Mouse (Mus musculus): Measurements from ENCODE around the gene Rpl21. TPM values are rescaled to one million over a fixed set of nuclear protein-coding genes. Genes with fewer than 3 reads are reported as not detected.
A peak's percentile ranks its signal among the peaks of the same experiment; 100 is the strongest.
"Not testable (repeated sequence)": the region's sequence is repeated elsewhere in the genome, so short reads cannot be mapped to it uniquely, and the experiment has no call there.

The Rpl21 gene
- total RNA-seq, 2 experiments from 2014 or later, result 178 to 190 TPM

DNA sequence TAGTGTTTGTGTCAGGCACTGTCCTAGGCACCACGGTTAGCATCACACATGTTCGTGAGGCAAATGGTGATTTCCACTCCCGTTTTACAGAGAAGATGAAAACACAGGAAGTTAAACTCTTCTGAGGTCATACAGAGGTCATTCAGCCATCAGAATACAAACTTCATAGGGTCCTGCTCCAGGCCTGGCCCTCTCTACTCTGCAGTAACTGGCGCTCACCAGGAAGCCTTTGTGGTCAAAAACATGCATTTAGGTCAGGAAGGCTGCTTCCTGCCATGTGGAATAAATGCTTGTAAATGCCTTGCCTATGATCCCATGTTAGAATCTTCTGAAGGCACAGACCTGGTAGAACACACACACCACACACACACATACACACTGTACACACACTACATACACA is 32.8 kb downstream of the Rpl21 start:
- no peak for DNase-seq (ENCODE audit: low spot score in 2 of 2)

DNA sequence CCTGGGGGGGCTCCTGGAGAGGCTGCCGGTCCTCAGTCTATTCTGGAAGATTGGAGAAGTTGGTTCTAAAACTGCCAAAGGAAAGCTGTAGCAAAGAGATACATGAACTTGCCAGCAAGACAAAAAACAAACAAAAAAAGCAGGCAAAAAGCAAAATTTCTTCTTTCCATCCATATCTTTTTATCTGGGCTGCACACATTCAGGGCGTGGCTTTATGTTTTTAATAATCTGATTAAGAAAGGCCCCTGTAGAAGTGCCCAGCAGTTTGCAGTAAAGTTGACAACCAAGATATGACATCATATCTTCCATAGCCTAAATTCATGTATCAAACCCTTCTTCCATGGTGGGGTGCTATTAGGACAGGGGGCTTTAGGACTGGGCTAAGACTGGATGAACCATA is 33.6 kb downstream of the Rpl21 start:
- no peak for DNase-seq (ENCODE audit: low spot score in 2 of 2)

DNA sequence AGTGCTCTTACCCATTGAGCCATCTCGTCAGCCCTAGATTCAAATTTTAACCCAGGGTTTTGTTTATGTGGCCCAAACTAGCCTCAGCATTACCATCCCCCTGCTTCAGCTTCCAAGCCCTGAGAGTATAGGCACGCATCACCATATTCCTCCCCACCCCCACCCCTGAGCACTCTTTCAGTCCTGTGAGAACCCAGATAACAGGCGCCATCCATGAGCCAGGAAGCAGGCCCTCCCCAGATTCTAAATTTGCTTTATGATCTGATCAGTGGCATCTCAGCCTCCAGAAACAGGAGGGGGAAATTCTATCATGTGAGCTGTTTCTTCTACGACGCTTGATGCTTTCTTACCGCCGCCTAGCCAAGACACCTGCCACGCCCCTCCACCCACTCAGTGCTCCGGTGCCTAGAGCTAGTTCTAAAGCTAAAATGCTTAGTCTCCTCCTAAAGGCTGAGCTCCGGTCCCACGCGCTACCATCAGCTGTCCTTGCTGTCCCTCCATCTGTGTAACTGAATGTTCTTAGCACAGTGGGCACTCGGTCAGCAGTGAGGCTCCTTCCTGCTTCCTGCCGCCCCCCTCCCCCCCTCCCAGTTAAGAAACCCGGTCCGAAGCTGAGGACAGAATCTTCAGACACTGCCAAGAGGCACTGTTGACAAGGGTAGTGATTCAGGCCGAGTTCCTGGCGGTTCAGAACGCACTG is 34.7 kb downstream of the Rpl21 start:
- peak; percentile 84 to 90 for DNase-seq (ENCODE audit: low spot score in 2 of 2)

DNA sequence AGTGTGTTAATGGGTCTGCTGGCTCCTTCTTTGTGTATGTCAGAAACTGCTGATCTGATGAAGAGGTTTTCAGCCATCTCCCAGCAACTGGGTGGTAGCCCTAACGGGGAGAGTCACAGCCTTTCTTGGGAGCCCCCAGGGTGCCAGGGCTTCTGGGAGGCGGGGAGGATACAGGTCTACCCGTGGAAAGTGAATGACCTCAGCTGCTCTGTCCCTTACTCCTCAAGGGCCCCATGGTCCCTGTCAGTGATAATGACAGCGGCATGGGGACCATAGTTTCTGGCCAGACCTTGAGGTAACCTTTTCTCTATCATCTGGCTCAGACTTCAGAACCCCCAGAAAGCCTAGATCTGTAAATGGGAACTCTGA is 35.2 kb downstream of the Rpl21 start:
- DNase-seq (ENCODE audit: low spot score in 2 of 2), result no peak

DNA sequence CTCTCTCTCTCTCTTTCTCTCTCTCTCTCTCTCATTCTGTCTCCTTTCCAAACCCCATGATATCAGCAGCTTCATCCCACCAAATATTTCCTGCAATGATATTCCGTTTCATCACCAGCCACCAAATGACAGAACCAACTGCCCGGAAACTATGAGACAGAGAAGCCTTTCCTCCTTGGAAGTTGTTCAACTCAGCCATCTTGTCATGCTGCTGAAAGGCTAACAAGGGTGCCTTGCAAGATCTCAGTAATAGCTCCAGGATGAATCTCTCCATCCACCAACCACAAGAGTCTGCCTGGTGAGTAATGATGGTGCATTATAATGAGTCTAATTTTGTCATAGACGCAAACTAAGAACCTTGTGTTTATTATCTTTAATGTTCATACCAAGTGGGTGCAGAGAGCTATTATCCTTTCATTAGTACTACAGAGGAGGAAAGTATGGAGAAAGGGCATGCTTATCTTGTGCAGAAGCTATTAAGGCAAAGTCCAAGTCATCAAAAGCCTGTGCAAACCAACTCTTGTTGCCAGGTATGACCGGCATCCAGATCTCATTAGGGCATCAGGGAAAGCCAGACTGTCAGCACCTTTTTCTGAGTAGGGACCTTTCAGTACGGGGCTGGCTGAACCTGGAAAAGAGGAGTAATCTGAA is 40.4 kb downstream of the Rpl21 start:
- DNase-seq (ENCODE audit: low spot score in 2 of 2), result no peak

DNA sequence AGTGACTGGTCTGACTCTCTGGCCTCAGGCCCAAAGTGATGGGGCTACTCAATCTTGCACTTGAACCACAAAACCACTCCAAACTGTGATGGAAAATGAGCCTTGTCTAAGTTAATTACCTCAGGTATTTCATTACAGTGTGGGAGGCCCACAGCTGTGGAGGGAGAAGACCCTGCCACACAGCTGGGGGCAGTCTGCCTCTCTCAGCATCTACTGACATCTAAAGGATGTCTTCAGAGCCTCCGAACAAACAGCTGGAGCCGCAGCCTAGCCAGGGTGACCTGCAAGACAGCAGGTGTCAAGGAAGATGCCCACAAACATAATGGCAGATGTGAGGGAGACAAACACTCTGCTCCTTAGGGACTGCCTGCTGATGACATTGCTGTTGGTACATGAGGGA is 43.3 kb downstream of the Rpl21 start:
- DNase-seq (ENCODE audit: low spot score in 2 of 2), result no peak

DNA sequence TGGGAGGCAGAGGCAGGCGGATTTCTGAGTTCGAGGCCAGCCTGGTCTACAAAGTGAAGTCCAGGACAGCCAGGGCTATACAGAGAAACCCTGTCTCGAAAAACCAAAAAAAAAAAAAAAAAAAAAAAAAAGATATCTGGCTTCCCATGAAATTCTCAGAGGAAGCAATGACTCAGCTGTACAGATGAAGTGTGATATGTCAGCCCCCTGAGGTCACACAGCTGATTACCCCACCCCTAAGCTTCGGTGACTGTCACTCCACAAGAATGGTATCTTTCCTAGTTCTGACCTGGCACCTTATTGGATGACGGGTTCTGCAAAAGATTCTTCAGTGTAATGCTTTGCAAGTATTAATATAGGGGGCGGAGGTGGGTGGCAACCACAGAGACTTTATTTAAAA is 45.2 kb downstream of the Rpl21 start:
- not testable (repeated sequence) for DNase-seq (ENCODE audit: low spot score in 2 of 2)

DNA sequence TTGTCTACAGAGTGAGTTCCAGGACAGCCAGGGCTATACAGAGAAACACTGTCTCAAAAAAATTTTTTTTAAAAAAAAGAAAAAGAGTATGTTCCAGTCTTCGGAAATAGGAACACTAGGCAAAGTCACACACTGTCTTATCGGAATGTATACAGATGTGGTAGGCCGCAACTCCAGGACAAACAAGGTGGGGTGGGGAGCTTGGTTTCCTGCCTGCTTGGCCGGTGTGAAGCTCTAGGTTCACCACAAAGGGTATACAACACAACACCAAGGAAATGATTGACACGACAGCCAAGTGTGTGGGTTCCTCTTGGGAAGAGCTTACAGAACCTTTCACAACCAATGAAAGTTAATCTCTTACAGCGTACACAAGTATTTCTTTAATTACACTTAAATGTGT is 49.6 kb downstream of the Rpl21 start:
- DNase-seq (ENCODE audit: low spot score in 2 of 2), result no peak

DNA sequence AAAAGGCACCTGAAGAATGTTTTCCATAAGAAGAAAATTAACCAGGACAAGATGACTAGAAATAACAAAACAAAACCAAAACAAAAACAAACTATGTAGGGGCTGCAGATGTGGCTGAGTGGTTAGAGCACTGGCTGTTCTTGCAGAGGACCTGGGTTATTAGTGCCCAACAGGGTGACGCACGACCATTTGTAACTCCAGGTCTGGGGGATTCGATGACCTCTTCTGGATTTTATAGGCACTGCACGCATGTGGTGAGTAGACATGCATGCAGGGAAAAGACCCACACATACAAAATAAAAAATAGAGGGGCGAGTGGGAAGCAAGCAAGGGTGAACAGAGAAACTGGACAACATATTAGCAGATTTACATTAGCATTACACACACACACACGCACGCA is 50.4 kb downstream of the Rpl21 start:
- no peak for DNase-seq (ENCODE audit: low spot score in 2 of 2)

DNA sequence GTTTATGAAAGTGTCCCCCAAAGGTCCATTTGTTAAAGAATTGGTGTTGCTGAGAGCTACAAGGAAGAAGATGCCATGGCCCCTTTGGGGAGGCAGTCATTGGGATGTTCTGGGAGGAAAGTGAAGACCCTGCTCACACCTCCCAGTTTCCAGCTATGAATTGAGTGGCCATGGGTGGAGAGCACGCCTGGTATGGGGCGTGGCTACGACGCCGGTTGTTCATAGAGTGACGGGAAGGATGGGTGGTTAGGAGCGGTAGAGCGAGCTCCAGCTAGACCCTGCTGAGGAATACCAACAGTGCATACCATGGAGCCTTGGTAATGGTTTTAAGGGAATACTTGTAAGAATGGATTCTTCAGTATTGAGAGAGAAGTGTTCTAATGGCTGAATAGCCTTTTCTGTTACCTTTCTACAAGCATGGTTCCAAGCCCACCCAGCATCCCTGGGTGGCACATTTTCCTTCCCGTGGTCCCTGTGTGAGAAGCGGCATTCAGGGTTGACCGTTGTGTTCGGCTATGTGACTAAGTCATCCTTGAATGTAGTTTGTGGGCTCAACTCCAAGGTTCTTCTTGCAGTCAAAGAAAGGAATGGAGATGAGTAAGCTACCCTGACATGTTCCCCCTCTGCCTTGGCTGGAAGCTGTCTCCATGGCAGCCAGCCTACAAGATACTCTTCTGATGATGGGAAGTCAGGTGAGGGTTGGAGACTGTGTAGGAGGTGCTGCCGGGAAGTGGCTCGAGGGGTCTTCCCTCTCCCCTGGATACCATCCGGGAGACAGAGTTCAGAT is 51.0 kb downstream of the Rpl21 start:
- no peak for DNase-seq (ENCODE audit: low spot score in 2 of 2)

Other genes with a start within 250 kb of the Rpl21 start
- gene Gpr12, start 247.7 kb upstream of the Rpl21 start, total RNA-seq (2021), result 10 to 100 TPM; 24.4 to 30.5 TPM
- 10 to 100 TPM; 56.6 to 61.1 TPM for gene Usp12, start 37.9 kb upstream of the Rpl21 start, total RNA-seq (2021)
- 10 to 100 TPM; 10.8 to 11.6 TPM for gene Rasl11a, start 12.2 kb downstream of the Rpl21 start, total RNA-seq (2021)
- 10 to 100 TPM; 24.4 to 25.7 TPM for gene Gtf3a, start 115.8 kb downstream of the Rpl21 start, total RNA-seq (2021)
- gene Mtif3, start 130.9 kb downstream of the Rpl21 start, total RNA-seq (2021), result 10 to 100 TPM; 20.9 to 25.4 TPM
- gene Lnx2, start 243.7 kb downstream of the Rpl21 start, total RNA-seq (2021), result 1 to 10 TPM; 4.9 to 5.0 TPM
- 10 to 100 TPM; 69.7 to 73.5 TPM for gene Polr1d, start 244.2 kb downstream of the Rpl21 start, total RNA-seq (2021)